Mouse (Mus musculus) stomach, embryonic 14.5 days (tissue): ENCODE results near the gene Rasl11b. TPM values are rescaled to one million over a fixed set of nuclear protein-coding genes. Genes with fewer than 3 reads are reported as not detected.

Experiments
- ATAC-seq: fragments of 200-750 bp; cut with Nextera tagmentation; 2 replicates; pipeline ENCODE4 v1.8.0; 2017; ENCODE audit warnings: low read depth, moderate TSS enrichment; ENCODE audit not compliant: insufficient number of reproducible peaks, insufficient read depth, low FRiP score
- H3K27ac ChIP-seq: fragments of 300-500 bp; sonication (generic); 2 replicates; pipeline ENCODE4 v1.5.1; 2014; ENCODE audit warnings: mild to moderate bottlenecking, low read length, moderate library complexity, mixed read lengths
- H3K27me3 ChIP-seq: fragments of 300-500 bp; sonication (generic); 2 replicates; pipeline ENCODE4 v1.6.1; 2014; ENCODE audit warnings: low read length, control low read depth, mixed read lengths; ENCODE audit not compliant: control insufficient read depth, insufficient read depth
- H3K36me3 ChIP-seq: fragments of 300-500 bp; sonication (generic); 2 replicates; pipeline ENCODE4 v1.6.1; 2014; ENCODE audit warnings: mild to moderate bottlenecking, control low read depth, low read length, moderate library complexity, mixed read lengths; ENCODE audit not compliant: control insufficient read depth, insufficient read depth
- H3K4me1 ChIP-seq: fragments of 300-500 bp; sonication (generic); 2 replicates; pipeline ENCODE4 v1.6.1; 2014; ENCODE audit warnings: low read length, control low read depth, mixed read lengths; ENCODE audit not compliant: control insufficient read depth, insufficient read depth
- H3K4me2 ChIP-seq: fragments of 300-500 bp; sonication (generic); replicated peaks from 2 replicates; pipeline ENCODE4 v1.6.1; 2014; ENCODE audit warnings: low read depth, low read length, control low read depth
- H3K4me3 ChIP-seq: fragments of 300-500 bp; sonication (generic); 2 replicates; pipeline ENCODE4 v1.5.1; 2014; ENCODE audit warnings: low read depth, low read length, control low read depth
- H3K9ac ChIP-seq: fragments of 300-500 bp; sonication (generic); replicated peaks from 2 replicates; pipeline ENCODE4 v1.6.1; 2014; ENCODE audit warnings: low read depth, mild to moderate bottlenecking, control low read depth, low read length, moderate library complexity, mixed read lengths
- H3K9me3 ChIP-seq: fragments of 300-500 bp; sonication (generic); 2 replicates; pipeline ENCODE4 v1.6.1; 2016; ENCODE audit warnings: low read depth, low read length, control low read depth; ENCODE audit not compliant: control insufficient read depth
- WGBS: fragments of 180-500 bp; shearing (Covaris S2); extraction: QIAGEN DNeasy Blood & Tissue Kit; methylation state at CpG from one replicate; pipeline ENCODE4 v1.1.7; 2014; 5-methylcytosine and 5-hydroxymethylcytosine counted together
- polyA plus RNA-seq: library from polyadenylated mRNA; unstranded; fragments of >200 nt; fragmentation: Nextera tagmentation; extraction: Ambion mirVana; gene quantifications from 2 replicates; pipeline ENCODE4 v1.2.1, GENCODE M21; 2014

Rasl11b gene
- polyA plus RNA-seq, 1 experiment from 2014 or later = 52.0 TPM

DNA sequence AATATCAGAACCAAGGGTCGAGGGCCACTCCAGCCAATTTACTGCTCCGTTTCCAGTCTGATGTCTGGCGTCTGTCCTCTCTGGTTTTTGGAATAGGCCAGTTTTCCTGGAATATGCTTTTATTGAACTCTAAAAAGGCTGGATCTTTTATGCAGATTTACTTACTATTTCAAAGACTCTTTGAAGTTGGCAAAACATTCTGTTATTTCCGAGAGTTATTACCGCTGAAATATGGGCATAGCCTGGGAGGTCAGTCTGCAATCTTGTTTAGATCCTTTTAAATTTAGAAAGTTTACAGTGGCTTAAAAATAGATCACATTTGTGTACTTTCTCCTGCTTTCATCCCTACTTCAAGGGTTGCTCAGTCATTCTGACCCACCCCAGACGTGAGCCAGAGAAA lies 29.4 kb downstream of the Rasl11b start:
- no peak overlapping the region for H3K4me3 ChIP-seq
- no peaks in the 10 kb centered on the region for H3K9me3 ChIP-seq
- 57% methylated on average over 6 of the region's 6 CpGs for WGBS
- H3K36me3 ChIP-seq = no peaks in the 10 kb centered on the region
- no peaks in the 10 kb centered on the region for H3K27me3 ChIP-seq
- no peak overlapping the region for H3K9ac ChIP-seq
- H3K27ac ChIP-seq = no peak overlapping the region
- ATAC-seq = no peak
- no peak overlapping the region for H3K4me2 ChIP-seq
- peaks cover 3% of the 10 kb centered on the region; the same call in 1 of the 2 replicates for H3K4me1 ChIP-seq

DNA sequence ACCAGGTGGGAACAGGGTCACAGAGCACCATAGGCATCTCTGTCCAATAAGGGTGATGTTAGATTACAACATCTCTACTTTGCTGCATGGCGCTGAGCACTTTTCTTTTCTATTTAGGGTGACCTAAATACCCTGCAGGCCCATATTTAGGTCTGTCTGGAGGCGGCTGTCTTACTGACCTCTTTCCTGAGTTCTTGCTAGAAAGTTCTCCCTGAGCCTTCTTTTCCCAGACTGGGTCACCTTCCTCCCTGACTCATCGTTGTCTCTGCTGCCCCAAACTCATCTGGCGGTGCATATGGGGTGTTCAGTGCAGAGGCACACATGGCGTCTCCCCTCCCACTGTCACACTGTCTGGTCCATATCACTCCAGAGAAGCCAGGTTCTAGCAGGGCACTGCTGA lies 31.1 kb downstream of the Rasl11b start:
- WGBS = 87% methylated on average over 5 of the region's 5 CpGs
- no peak overlapping the region for H3K9ac ChIP-seq
- H3K27ac ChIP-seq = no peak overlapping the region
- no peak overlapping the region for H3K4me2 ChIP-seq
- no peak overlapping the region for H3K4me3 ChIP-seq
- ATAC-seq = no peak
- peaks cover 6% of the 10 kb centered on the region; the same call in 1 of the 2 replicates for H3K4me1 ChIP-seq
- no peaks in the 10 kb centered on the region for H3K27me3 ChIP-seq
- H3K36me3 ChIP-seq = no peaks in the 10 kb centered on the region
- H3K9me3 ChIP-seq = no peaks in the 10 kb centered on the region

DNA sequence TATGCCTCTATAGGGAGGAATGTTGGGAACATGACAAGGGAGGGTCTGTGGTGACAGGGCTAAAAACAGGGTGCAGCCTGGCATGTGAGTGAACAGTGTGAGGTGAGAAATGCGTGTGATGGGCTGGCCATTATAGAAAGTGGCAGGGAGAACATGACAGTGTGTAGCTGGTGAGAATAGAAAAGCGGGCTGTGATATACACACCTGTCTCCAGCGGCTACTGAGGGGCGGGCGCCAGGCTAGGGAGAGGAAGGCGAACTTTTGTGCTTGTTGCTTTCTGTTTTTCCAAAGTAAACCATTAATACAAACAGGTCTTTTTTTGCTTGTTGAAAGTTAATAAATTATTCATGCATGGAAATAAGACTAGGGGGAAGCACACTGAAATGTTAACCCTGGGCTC lies 32.3 kb downstream of the Rasl11b start:
- no peak for ATAC-seq
- H3K27ac ChIP-seq = no peak overlapping the region
- H3K9me3 ChIP-seq = no peaks in the 10 kb centered on the region
- H3K4me2 ChIP-seq = no peak overlapping the region
- H3K4me3 ChIP-seq = no peak overlapping the region
- H3K36me3 ChIP-seq = no peaks in the 10 kb centered on the region
- H3K9ac ChIP-seq = no peak overlapping the region
- WGBS = 93% methylated on average over 6 of the region's 6 CpGs
- peaks cover 6% of the 10 kb centered on the region; the same call in 1 of the 2 replicates for H3K4me1 ChIP-seq
- no peaks in the 10 kb centered on the region for H3K27me3 ChIP-seq

DNA sequence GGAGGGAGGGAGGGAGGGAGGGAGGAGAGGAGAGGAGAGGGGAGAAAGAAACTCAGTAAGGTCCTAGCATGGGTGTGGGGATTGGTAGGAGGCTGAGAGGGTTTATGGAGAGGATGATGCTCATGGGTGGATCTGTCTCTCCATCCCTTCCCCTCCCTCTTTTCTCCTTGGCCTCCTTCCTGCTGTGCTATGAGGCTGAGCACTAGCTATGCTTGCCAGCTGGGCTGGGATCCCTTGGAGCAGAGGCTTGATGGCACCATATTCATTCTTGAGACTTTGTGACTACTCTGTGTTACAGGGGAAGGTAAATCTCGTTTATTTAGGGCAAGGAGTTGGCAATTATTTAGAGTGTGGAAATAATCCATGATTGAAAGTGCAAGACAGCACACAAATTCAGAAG lies 33.9 kb downstream of the Rasl11b start:
- Histone ChIP-seq H3K27ac (no peak overlapping the region), H3K4me3 (no peak overlapping the region), H3K27me3 (no peaks in the 10 kb centered on the region), H3K4me2 (no peak overlapping the region), H3K9me3 (no peaks in the 10 kb centered on the region), H3K4me1 (peaks cover 6% of the 10 kb centered on the region; the same call in 1 of the 2 replicates), H3K36me3 (no peaks in the 10 kb centered on the region), H3K9ac (no peak overlapping the region)
- WGBS = 30% methylated on average over 1 of the region's 1 CpGs
- no peak for ATAC-seq

DNA sequence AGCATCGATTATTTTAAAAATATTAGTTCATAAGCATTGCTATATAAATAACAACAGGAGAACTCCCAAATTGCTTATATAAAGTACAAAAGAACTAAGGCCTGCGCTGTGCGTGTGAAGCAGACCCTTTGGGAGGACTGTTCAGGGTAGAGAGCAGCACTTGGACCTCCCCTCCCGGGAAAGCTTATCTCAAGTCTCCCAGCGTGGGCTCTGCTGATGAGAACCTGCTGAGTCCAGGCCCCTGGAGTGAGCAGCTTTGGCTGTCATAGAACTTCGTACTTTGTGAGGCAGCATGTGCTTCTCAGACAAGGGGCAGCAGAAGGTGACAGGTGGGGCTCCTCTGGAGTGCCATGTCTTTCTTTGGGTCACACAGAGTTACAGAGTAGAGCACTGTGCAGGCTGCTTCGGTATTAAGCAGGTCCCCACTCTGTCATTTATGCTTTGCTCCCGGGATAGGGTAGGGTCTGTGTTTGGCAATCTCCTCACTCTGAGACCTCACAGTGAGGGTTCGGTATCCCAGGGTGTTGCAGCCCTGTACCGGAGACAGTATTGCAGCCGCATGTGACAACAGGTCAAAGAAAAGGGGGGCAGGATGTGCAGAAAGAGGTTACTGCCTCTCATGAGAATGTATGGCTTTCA lies 34.8 kb downstream of the Rasl11b start:
- Histone ChIP-seq H3K9ac (no peak overlapping the region), H3K27ac (peak overlapping the region; percentile 3; the same call in 1 of the 2 replicates), H3K4me2 (no peak overlapping the region), H3K4me3 (no peak overlapping the region), H3K4me1 (peaks cover 6% of the 10 kb centered on the region; the same call in 1 of the 2 replicates), H3K36me3 (no peaks in the 10 kb centered on the region), H3K9me3 (no peaks in the 10 kb centered on the region), H3K27me3 (no peaks in the 10 kb centered on the region)
- no peak for ATAC-seq
- 47% methylated on average over 11 of the region's 11 CpGs for WGBS

DNA sequence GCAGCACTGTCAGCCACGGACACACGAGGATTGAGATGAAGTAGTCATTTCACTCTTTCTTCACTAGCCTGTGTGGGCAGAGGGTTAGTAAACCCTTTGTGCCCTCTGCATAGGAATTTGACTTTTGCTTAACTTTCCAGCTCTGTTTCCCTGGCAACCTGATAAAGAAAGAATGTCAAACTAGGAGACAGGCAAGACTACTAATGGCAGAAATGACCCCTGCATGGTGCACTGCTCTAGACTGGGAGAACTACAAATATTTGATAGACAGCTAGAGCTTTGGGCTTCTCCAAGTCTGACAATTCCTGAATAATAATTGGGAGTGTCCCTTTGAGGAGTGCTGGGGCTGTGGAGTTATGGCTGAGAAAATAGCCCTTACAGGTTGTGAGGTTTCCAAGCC lies 35.4 kb downstream of the Rasl11b start:
- Histone ChIP-seq H3K27me3 (no peaks in the 10 kb centered on the region), H3K4me3 (no peak overlapping the region), H3K36me3 (no peaks in the 10 kb centered on the region), H3K9ac (no peak overlapping the region), H3K4me1 (peaks cover 3% of the 10 kb centered on the region; the same call in 1 of the 2 replicates), H3K27ac (no peak overlapping the region), H3K4me2 (no peak overlapping the region), H3K9me3 (no peaks in the 10 kb centered on the region)
- ATAC-seq = peak; percentile 56
- WGBS = 31% methylated on average over 2 of the region's 2 CpGs

DNA sequence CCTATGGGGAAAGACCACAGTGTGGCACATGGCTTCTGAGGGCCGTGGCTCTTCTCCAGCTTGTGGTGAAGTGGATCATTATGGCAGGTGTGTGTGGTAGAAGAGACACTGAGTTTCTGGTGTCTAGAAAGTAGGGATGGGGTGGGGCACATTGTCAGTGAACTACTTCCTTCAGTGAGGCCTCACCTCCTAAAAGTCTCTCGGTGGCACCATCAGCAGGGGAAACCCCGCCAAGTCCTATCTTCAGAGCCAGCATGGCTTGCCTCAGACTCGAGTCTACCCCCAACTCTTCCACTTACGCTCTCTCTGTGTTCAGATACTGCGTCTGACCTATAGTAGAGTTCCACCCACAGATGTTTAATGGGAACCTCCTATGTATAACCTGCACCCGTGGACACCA lies 38.7 kb downstream of the Rasl11b start:
- no peak for ATAC-seq
- no peaks in the 10 kb centered on the region for H3K9me3 ChIP-seq
- no peak overlapping the region for H3K4me2 ChIP-seq
- H3K4me3 ChIP-seq = no peak overlapping the region
- peaks cover 3% of the 10 kb centered on the region; the same call in 1 of the 2 replicates for H3K4me1 ChIP-seq
- H3K9ac ChIP-seq = no peak overlapping the region
- WGBS = 84% methylated on average over 7 of the region's 7 CpGs
- H3K36me3 ChIP-seq = no peaks in the 10 kb centered on the region
- no peaks in the 10 kb centered on the region for H3K27me3 ChIP-seq
- H3K27ac ChIP-seq = no peak overlapping the region

DNA sequence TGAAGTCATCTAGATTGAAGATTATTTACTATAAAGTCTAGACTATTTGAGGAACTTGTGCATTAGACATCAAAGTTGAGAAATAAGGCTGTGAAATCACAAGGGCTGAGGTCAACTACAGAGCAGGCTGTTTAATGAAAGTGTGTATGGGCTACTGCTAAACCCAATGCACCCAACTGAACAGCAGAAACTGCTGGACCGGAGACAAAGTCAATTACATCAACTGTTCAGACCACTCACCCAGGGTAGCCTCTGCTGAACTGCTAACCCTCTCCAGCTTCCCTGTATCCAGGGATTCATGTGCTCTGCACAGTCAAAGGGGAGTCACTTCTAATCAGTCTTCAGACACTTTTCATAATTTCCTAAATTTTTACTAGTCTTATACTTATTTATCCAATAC lies 44.3 kb downstream of the Rasl11b start:
- Histone ChIP-seq H3K4me3 (no peak overlapping the region), H3K4me2 (no peak overlapping the region), H3K36me3 (no peaks in the 10 kb centered on the region), H3K4me1 (peaks cover 16% of the 10 kb centered on the region), H3K27ac (no peak overlapping the region), H3K9me3 (no peaks in the 10 kb centered on the region), H3K9ac (no peak overlapping the region), H3K27me3 (no peaks in the 10 kb centered on the region)
- no peak for ATAC-seq
- 79% methylated on average over 1 of the region's 1 CpGs for WGBS

DNA sequence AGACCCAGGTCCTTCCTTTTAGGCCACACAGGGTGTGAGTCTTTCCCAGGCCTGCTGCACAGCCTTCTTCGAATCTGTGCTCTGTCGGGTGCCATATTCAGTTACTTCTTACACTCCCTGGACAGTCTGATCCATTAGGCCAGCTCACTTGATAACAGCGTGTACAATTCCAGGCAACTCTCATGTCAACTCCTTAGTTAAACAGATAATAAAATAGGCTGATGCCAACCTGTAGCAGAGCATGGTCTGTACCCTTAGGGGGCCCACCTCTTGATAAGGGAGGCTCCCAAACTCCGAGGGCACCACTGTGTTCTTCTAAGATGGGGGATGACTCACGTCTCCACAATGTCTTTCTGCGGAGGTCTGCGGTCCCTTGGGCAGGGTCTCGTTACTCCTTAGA lies 45.2 kb downstream of the Rasl11b start:
- Histone ChIP-seq H3K4me2 (no peak overlapping the region), H3K27ac (no peak overlapping the region), H3K4me3 (no peak overlapping the region), H3K27me3 (no peaks in the 10 kb centered on the region), H3K4me1 (peaks cover 16% of the 10 kb centered on the region), H3K36me3 (no peaks in the 10 kb centered on the region), H3K9me3 (no peaks in the 10 kb centered on the region), H3K9ac (no peak overlapping the region)
- ATAC-seq = peak; percentile 12; the same call in 1 of the 2 replicates
- WGBS = 62% methylated on average over 8 of the region's 8 CpGs
